Mouse (Mus musculus) forebrain, embryonic 11.5 days (tissue): ENCODE results near the gene Pigv. TPM values are rescaled to one million over a fixed set of nuclear protein-coding genes. Genes with fewer than 3 reads are reported as not detected.

Experiments used
- ATAC-seq: fragments of 200-750 bp; cut with Nextera tagmentation; replicated peaks from 2 replicates; pipeline ENCODE4 v1.8.0; 2017; ENCODE audit warnings: moderate TSS enrichment; ENCODE audit not compliant: low FRiP score
- DNase-seq: peaks from one replicate; pipeline ENCODE4 v3.0.0-alpha.2; 2017; ENCODE audit warnings: low spot score
- H3K27ac ChIP-seq: fragments of 300-500 bp; sonication (generic); 2 replicates; pipeline ENCODE4 v1.5.1; 2014; ENCODE audit warnings: low read depth, low read length
- H3K27me3 ChIP-seq: fragments of 300-500 bp; sonication (generic); 2 replicates; pipeline ENCODE4 v1.6.1; 2014; ENCODE audit warnings: mild to moderate bottlenecking, low read length, mixed read lengths; ENCODE audit not compliant: control insufficient read depth, insufficient read depth
- H3K36me3 ChIP-seq: fragments of 300-500 bp; sonication (generic); 2 replicates; pipeline ENCODE4 v1.6.1; 2014; ENCODE audit warnings: mild to moderate bottlenecking, low read length, moderate library complexity, mixed read lengths; ENCODE audit not compliant: control insufficient read depth, insufficient read depth
- H3K4me1 ChIP-seq: fragments of 300-500 bp; sonication (generic); replicated peaks from 2 replicates; pipeline ENCODE4 v1.6.1; 2014; ENCODE audit warnings: low read length, mixed read lengths; ENCODE audit not compliant: control insufficient read depth, insufficient read depth
- H3K4me2 ChIP-seq: fragments of 300-500 bp; sonication (generic); 2 replicates; pipeline ENCODE4 v1.6.1; 2014; ENCODE audit warnings: low read depth, mild to moderate bottlenecking, low read length, moderate library complexity, mixed read lengths; ENCODE audit not compliant: severe bottlenecking
- H3K4me3 ChIP-seq: fragments of 300-500 bp; sonication (generic); 2 replicates; pipeline ENCODE4 v1.5.1; 2014; ENCODE audit warnings: low read depth, low read length
- H3K9ac ChIP-seq: fragments of 300-500 bp; sonication (generic); 2 replicates; pipeline ENCODE4 v1.6.1; 2014; ENCODE audit warnings: low read length
- H3K9me3 ChIP-seq: fragments of 300-500 bp; sonication (generic); 2 replicates; pipeline ENCODE4 v1.6.1; 2016; ENCODE audit warnings: low read length, mixed read lengths; ENCODE audit not compliant: control insufficient read depth
- WGBS: fragments of 180-500 bp; shearing (Covaris S2); extraction: QIAGEN DNeasy Blood & Tissue Kit; methylation state at CpG from one replicate; pipeline ENCODE4 v1.1.7; 2014; 5-methylcytosine and 5-hydroxymethylcytosine counted together
- polyA plus RNA-seq: library from polyadenylated mRNA; unstranded; fragments of >200 nt; fragmentation: Nextera tagmentation; extraction: Ambion mirVana; gene quantifications from 2 replicates; pipeline ENCODE4 v1.2.1, GENCODE M21; 2014

The Pigv gene
- polyA plus RNA-seq, 1 experiment from 2014 or later = 17.2 TPM

DNA sequence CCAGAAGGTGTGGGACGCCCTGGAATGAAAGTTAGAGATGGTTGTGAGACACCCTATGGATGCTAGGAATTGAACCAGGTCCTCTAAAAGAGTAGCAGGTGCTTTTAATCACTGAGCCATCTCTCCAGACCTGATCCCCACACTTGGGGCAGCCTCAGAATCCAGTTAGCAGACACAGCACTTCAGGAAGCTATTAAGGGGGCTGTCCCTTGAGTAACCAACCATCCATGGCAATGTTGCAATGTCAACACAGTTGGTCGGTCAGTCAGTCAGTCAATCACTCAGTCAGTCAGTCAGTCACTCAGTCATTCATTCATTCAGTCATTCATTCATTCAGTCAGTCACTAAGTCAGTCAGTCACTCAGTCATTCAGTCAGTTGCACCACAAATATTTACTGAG is 43.9 kb downstream of the Pigv start:
- Histone ChIP-seq H3K4me3 (no peak overlapping the region), H3K9me3 (no peaks in the 10 kb centered on the region), H3K4me1 (no peaks in the 10 kb centered on the region; the same call in 1 of the 2 replicates), H3K36me3 (no peaks in the 10 kb centered on the region), H3K27ac (no peak overlapping the region), H3K9ac (no peak overlapping the region), H3K4me2 (no peak overlapping the region), H3K27me3 (no peaks in the 10 kb centered on the region)
- ATAC-seq = no peak
- no peak for DNase-seq
- WGBS = 89% methylated on average over 2 of the region's 2 CpGs

DNA sequence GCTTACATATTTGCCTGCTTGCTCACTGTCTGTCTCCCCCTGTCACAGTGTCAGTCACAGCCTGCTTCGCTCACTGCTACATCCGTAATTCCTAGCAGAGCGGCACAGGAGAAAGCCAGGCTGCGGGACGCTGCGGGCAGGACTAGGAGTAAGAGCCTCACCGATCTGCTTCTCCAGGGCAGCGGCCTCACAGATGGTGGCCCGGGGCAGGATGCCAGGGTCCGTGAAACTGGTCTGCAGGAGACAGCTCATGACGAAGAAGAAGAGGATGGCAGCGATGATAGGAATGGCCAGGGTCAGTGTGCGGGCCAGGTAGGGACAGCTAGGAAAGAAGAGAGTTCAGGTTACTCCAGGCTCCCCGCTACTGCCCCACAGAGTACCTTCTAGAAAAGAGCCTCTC is 45.4 kb downstream of the Pigv start:
- no peak overlapping the region for H3K4me2 ChIP-seq
- H3K27me3 ChIP-seq = no peaks in the 10 kb centered on the region
- no peak for DNase-seq
- H3K9me3 ChIP-seq = no peaks in the 10 kb centered on the region
- no peaks in the 10 kb centered on the region for H3K4me1 ChIP-seq
- H3K4me3 ChIP-seq = no peak overlapping the region
- 92% methylated on average over 14 of the region's 14 CpGs for WGBS
- ATAC-seq = no peak
- H3K27ac ChIP-seq = no peak overlapping the region
- no peak overlapping the region for H3K9ac ChIP-seq
- no peaks in the 10 kb centered on the region for H3K36me3 ChIP-seq

- Histone ChIP-seq H3K27ac (no peak overlapping the region), H3K9ac (no peak overlapping the region), H3K4me3 (no peak overlapping the region), H3K4me1 (no peaks in the 10 kb centered on the region), H3K4me2 (no peak overlapping the region), H3K36me3 (no peaks in the 10 kb centered on the region), H3K9me3 (no peaks in the 10 kb centered on the region), H3K27me3 (no peaks in the 10 kb centered on the region)
- 86% methylated on average over 9 of the region's 9 CpGs for WGBS
- no peak for ATAC-seq
- DNase-seq = no peak
These were observed 45.8 kb downstream of the Pigv start for GRCm38 (mm10) chr4:133626621-133627020.

- no peak for ATAC-seq
- Histone ChIP-seq H3K9me3 (no peaks in the 10 kb centered on the region), H3K4me2 (no peak overlapping the region), H3K27me3 (no peaks in the 10 kb centered on the region), H3K9ac (no peak overlapping the region), H3K27ac (no peak overlapping the region), H3K36me3 (no peaks in the 10 kb centered on the region), H3K4me1 (no peaks in the 10 kb centered on the region), H3K4me3 (no peak overlapping the region)
- WGBS = 43% methylated on average over 5 of the region's 5 CpGs
- DNase-seq = no peak
These were observed 46.2 kb downstream of the Pigv start for GRCm38 (mm10) chr4:133626221-133626620.

DNA sequence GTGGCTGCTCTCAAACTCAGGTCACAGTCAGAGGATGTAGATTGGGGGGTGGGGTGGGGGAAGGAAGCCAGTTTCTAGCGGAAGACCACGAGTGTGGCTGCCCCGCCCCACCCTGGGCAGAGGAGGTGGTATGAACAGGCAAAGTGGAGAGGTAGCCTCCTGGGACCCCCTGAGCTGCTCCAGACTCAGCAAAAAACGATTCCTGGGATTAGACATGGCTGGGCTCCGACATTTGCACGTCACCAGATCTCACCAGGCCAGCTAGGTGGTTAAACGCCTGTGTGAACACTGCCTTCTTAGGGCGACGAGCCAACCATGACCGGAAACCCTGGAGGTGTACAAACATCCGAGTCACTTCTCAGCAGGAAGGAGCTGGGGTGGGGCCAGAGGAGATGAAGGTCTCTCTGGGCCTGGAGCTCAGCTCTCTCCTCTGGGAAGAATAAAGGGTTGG is 46.8 kb downstream of the Pigv start:
- Histone ChIP-seq H3K4me1 (no peaks in the 10 kb centered on the region), H3K4me2 (no peak overlapping the region), H3K9me3 (no peaks in the 10 kb centered on the region), H3K27ac (no peak overlapping the region), H3K27me3 (no peaks in the 10 kb centered on the region), H3K4me3 (no peak overlapping the region), H3K36me3 (no peaks in the 10 kb centered on the region), H3K9ac (no peak overlapping the region)
- ATAC-seq (no peak), DNase-seq (no peak)
- WGBS = 64% methylated on average over 11 of the region's 11 CpGs

DNA sequence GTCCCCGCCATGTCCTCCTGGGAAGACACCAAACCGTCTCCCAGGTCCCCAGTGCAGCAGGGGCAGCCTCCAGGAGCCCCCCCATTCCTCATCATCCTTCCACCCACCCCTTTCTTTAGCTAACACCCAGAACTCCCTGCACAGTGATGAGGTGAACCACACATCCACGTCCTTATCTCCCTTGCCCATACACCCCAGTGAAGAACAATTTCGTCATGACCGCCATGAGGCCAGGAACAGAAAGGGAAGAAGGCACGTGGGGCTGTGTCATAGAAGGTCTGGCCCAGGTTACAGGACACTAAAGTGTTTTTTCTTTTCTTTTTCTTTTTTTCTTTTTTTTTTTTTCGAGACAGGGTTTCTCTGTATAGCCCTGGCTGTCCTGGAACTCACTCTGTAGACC is 47.6 kb downstream of the Pigv start:
- Histone ChIP-seq H3K36me3 (no peaks in the 10 kb centered on the region), H3K27ac (no peak overlapping the region), H3K9me3 (no peaks in the 10 kb centered on the region), H3K4me2 (no peak overlapping the region), H3K9ac (no peak overlapping the region), H3K27me3 (no peaks in the 10 kb centered on the region), H3K4me3 (no peak overlapping the region), H3K4me1 (no peaks in the 10 kb centered on the region)
- no peak for DNase-seq
- ATAC-seq = no peak
- WGBS = 90% methylated on average over 7 of the region's 7 CpGs

DNA sequence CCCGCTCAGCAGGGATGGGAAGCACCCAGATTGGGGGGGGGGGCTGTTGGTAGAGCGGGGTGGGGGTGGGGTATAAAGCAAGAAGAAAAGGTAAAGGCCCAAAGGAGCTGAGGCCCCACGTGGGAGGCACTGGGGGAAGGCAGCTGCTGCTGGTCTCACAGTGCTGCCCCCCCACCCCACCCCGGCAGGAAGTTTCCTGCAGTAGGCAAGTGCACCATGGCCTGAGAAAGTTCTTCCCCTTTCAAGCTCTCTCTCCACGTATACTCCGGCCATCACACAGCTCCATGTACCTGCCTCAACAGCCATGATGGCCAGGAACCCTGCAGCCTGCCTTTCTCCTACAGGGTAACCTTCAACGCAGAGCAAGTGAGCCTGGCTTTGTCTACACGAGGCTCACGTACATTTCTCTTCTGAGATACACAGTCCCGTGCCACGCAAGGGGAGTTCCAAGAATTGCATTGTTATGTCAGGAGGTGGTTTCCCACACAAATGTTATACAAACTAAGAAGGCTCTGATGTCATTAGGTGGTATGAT is 50.2 kb downstream of the Pigv start:
- no peaks in the 10 kb centered on the region for H3K36me3 ChIP-seq
- H3K27me3 ChIP-seq = no peaks in the 10 kb centered on the region
- ATAC-seq (no peak), DNase-seq (no peak)
- no peak overlapping the region for H3K27ac ChIP-seq
- no peaks in the 10 kb centered on the region for H3K9me3 ChIP-seq
- WGBS = 82% methylated on average over 11 of the region's 11 CpGs
- H3K4me1 ChIP-seq = no peaks in the 10 kb centered on the region
- H3K9ac ChIP-seq = no peak overlapping the region
- no peak overlapping the region for H3K4me3 ChIP-seq
- no peak overlapping the region for H3K4me2 ChIP-seq

GRCm38 (mm10) chr4:133620668-133621067 is 51.8 kb downstream of the Pigv start:
- Histone ChIP-seq H3K4me1 (no peaks in the 10 kb centered on the region), H3K27me3 (no peaks in the 10 kb centered on the region), H3K27ac (no peak overlapping the region), H3K4me3 (no peak overlapping the region), H3K36me3 (no peaks in the 10 kb centered on the region), H3K4me2 (no peak overlapping the region), H3K9me3 (no peaks in the 10 kb centered on the region), H3K9ac (no peak overlapping the region)
- no peak for DNase-seq
- 91% methylated on average over 8 of the region's 8 CpGs for WGBS
- no peak for ATAC-seq

- DNase-seq = no peak
- Histone ChIP-seq H3K4me3 (no peak overlapping the region), H3K9me3 (no peaks in the 10 kb centered on the region), H3K36me3 (no peaks in the 10 kb centered on the region), H3K4me1 (no peaks in the 10 kb centered on the region), H3K9ac (no peak overlapping the region), H3K27me3 (no peaks in the 10 kb centered on the region), H3K4me2 (no peak overlapping the region), H3K27ac (no peak overlapping the region)
- 86% methylated on average over 4 of the region's 4 CpGs for WGBS
- no peak for ATAC-seq
These were observed 52.8 kb downstream of the Pigv start for GRCm38 (mm10) chr4:133619473-133620136.
